Mouse (Mus musculus): ENCODE results near the gene Sf3b2. TPM values are rescaled to one million over a fixed set of nuclear protein-coding genes. Genes with fewer than 3 reads are reported as not detected.

Gene Sf3b2
- 10 to 100 TPM; 66.5 to 78.9 TPM for total RNA-seq (2021)
- long read RNA-seq, experiment 1, transcript Sf3b2-201 (21 exons, 3,222 nt), result major isoform, 220 of 278 reads
- long read RNA-seq, experiment 1, partial matches to known transcripts, result 27 of 278 reads
- long read RNA-seq, experiment 1, other reads (novel, unspliced or antisense), result 31 of 278 reads
- long read RNA-seq, experiment 2, transcript Sf3b2-201 (21 exons, 3,222 nt), result major isoform, 157 of 210 reads
- long read RNA-seq, experiment 2, partial matches to known transcripts, result 32 of 210 reads
- long read RNA-seq, experiment 2, other reads (novel, unspliced or antisense), result 21 of 210 reads

DNA sequence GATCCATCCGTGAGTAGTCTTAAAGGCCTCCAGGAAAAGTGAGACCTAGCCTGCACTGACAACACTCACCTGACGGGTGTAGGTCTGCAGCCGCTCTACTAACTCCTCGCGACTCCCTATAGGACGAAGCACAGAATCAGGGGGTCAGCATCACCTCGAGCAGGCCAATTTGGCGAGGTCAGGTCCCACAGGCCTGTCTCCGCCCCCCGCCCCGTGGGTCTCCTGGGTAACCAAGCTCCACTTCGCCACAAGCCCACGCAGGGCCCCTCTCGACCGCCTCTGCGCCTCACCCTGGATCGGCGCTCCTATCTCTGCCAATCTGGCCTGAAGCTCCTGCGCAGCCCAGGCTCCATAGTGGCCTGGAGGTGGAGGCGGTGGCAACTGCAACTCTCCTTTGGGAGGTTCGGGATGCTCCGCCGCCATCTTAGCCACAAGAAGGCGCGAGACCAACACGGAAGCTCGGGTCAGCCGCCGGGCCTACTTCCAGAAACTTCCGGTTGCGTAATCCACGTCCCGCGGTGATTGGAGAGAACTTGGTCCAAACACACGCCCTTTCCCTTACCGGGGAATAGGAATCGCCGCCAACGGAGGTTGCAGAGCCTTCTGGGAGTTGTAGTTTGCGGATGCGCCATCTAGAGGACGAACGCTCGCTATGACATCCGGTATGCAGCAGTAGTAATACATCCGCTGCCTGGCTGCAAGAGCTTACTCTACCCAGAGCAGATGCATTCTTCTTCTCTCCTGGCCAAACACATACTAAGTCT lies at the start of gene Sf3b2:
TSS of gene Sf3b2 (minus strand) at position 484 of the 764 bp plus-strand sequence.
- TF ChIP-seq CTCF (IDR thresholded peaks at IDR 0.05), result peak; percentile 80
- intact Hi-C loops (cut with DNase I), result loop anchor here (2.0 kb wide), 1 partner anchor 50 kb away; no protein-coding TSS in a partner anchor

DNA sequence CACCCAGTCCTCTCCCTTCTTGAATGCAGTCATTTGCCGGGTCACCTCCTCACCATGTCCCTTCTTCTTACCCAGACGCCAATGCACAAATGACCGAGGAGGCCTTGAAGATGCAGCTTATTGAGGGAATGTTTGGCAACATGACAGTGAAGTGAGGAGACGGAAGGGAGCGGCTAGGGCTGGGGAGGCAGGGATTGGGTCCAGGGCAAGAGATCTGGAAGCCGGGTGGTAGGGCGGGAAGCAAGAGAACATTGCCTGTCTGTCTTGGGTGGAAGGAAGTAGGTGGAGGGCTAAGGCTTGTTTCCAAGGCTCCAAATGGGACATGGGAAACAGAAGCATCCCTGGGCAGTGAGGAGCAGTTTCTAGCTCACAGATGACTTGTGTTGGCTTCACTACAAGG lies 46.1 kb upstream of the Sf3b2 start:
- DNase-seq, result no peak
- Histone ChIP-seq H3K4me3 (no peak overlapping the region), H3K27ac (peak overlapping the region; percentile 59)
- intact Hi-C loops (cut with DNase I), result no loop called here
- no peak for TF ChIP-seq CTCF (IDR thresholded peaks at IDR 0.05)

More for the DNA sequence above, at the start of gene Sf3b2:
- DNase-seq, result peak; percentile 99
- Histone ChIP-seq H3K4me3 (peak within 1 kb of the TSS; percentile 85), H3K27ac (peak within 1 kb of the TSS; percentile 90)

DNA sequence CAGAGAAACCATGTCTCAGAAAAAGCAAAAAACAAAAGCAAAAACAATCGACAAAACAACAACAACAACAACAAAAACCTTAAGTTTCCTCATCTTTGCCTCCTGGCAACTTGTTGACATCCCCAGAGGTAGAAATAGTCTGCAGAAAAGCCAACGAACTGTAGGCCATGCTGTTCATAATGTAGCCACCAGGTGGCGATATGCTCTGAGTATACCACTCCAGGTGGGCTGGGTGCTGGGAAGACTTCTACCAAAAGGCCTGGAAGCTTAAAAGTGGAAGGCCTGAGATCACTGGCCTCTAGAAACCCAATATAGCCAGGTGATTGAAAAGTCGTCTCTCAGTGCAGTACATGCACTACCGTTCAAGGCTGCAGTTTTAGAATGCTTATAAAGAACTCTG lies 42.7 kb upstream of the Sf3b2 start:
- DNase-seq, result peak; percentile 85
- TF ChIP-seq CTCF (IDR thresholded peaks at IDR 0.05), result no peak; the same call in 1 of the 2 replicates
- H3K27ac ChIP-seq, result peak overlapping the region; percentile 20; the same call in 1 of the 2 replicates
- no peak overlapping the region for H3K4me3 ChIP-seq
- intact Hi-C loops (cut with DNase I), result loop anchor here (1.0 kb wide), 1 partner anchor 10 kb away; no protein-coding TSS in a partner anchor

DNA sequence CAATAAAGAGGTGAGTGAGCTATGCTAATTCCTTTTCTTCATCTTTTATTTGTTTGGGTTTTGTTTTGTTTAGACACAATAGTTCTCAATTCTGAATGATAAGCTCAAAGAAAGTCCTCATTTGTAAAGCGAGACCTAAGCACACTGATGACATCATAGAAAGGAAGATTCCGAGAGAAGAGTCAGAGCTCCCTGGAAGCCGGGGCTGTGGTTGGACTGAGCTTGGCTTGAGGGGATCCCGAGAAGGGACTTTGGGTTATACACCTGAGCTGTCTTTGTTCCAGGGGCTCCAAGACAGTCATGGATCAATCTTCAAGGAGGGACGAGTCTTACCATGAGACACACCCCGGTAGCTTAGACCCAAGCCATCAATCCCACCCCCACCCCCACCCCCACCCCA lies 40.2 kb upstream of the Sf3b2 start, which contains the start of gene Catsper1:
TSS of gene Catsper1 (plus strand) at position 301 of the 400 bp plus-strand sequence.
- no peak for DNase-seq
- TF ChIP-seq CTCF (IDR thresholded peaks at IDR 0.05), result no peak
- H3K4me3 ChIP-seq, result no peak within 1 kb of the TSS
- H3K27ac ChIP-seq, result no peak within 1 kb of the TSS
- intact Hi-C loops (cut with DNase I), result no loop called here

DNA sequence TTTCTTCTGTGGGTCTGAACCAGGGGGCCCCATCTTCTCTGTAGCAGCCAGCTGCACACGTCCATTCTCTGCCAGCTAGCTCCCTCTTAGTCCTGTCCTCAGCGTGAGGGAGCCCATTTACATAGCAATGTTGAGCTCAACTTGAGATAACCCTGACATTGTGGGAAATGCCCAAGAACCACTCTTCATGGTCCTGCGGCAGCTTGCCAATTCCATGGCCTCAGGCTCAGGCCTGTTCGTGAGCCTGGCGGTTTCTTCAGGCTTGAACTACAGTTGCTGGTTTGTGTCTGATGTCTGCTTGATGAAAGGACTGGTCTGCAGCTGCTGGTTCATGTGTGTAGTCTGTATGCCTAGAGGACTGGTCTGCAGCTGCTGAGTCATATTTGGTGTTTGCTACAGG lies 39.5 kb upstream of the Sf3b2 start:
- Histone ChIP-seq H3K4me3 (no peak overlapping the region), H3K27ac (no peak overlapping the region)
- DNase-seq, result no peak
- no peak for TF ChIP-seq CTCF (IDR thresholded peaks at IDR 0.05)
- intact Hi-C loops (cut with DNase I), result no loop called here

DNA sequence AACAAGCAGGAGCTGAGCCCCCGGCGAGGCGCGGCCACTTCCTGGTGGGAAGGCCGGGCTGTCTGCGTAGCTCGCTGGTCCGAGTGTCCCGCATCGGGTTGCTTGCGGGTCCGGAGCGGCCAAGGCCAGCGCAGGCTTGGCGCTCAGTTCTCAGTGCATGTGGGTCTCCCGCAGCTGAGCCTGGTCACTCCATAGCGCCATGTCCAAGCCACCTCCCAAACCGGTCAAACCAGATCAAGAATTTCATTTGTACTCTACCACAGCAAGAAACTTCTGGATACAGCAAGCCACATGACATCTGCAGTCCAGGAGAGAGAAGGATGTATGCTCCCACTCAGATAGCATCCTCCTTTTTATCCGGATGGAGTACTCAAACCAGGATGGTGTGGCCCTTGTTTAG lies 32.7 kb upstream of the Sf3b2 start:
- intact Hi-C loops (cut with DNase I), result no loop called here
- TF ChIP-seq CTCF (IDR thresholded peaks at IDR 0.05), result no peak

DNA sequence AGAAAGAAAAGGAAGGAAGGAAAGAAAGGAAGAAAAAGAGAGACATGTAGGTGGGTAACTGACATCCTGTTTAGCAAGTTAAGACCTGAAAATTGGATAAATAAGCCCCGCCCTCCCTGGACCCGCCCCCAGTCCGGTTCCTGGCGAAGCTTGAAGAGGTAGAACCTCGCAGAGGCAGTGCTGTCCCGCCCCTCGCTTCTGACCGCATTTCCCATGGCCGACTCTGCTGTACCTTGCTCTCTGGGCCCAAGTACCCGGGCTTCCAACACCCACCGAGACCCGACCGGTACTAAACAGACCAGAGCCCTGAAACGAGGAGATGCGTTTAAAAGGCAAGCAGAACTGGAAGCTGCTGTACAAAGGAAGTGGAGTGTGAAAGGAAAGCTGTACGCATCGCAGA lies 28.5 kb upstream of the Sf3b2 start:
- Histone ChIP-seq H3K4me3 (no peak overlapping the region), H3K27ac (no peak overlapping the region)
- no peak for DNase-seq
- TF ChIP-seq CTCF (IDR thresholded peaks at IDR 0.05), result no peak
- intact Hi-C loops (cut with DNase I), result no loop called here

More for the DNA sequence above, 32.7 kb upstream of the Sf3b2 start:
- H3K4me3 ChIP-seq, result no peak overlapping the region
- DNase-seq, result no peak
- H3K27ac ChIP-seq, result no peak overlapping the region

DNA sequence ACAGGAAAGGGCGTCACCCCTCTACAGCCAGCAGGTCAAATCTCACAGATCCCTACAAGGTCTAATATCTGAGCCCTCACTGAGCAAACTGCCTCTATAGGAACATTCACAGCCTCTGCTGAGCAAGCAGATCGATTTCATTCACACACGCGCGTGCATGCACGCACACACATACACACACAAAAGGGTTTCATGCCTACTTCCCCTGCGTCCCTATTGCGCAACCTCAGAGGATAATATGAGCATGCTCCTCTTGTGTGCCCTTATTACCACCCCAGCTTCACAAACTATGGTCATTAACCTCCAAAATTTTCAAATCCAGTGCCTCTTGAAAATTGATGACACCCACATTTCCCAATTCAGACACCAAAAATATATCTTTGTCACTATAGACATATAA lies 17.9 kb upstream of the Sf3b2 start:
- Histone ChIP-seq H3K27ac (no peak overlapping the region), H3K4me3 (no peak overlapping the region)
- intact Hi-C loops (cut with DNase I), result no loop called here
- TF ChIP-seq CTCF (IDR thresholded peaks at IDR 0.05), result no peak
- DNase-seq, result no peak

DNA sequence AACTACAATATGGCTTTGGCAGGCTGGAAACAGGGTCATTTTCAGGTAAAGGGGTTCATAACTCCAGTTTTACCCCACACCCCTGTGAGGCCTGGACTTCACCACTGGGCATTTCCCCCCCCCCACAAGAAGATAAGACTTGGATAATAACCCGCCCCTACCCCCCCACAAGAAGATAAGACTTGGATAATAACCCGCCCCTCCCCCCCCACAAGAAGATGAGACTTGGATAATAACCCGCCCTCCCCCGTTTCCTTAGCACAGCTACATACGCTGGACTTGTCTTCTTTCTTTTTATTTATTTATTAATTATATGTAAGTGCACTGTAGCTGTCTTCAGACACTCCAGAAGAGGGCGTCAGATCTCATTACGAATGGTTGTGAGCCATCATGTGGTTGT lies 13.8 kb upstream of the Sf3b2 start:
- intact Hi-C loops (cut with DNase I), result no loop called here
- no peak overlapping the region for H3K27ac ChIP-seq

DNA sequence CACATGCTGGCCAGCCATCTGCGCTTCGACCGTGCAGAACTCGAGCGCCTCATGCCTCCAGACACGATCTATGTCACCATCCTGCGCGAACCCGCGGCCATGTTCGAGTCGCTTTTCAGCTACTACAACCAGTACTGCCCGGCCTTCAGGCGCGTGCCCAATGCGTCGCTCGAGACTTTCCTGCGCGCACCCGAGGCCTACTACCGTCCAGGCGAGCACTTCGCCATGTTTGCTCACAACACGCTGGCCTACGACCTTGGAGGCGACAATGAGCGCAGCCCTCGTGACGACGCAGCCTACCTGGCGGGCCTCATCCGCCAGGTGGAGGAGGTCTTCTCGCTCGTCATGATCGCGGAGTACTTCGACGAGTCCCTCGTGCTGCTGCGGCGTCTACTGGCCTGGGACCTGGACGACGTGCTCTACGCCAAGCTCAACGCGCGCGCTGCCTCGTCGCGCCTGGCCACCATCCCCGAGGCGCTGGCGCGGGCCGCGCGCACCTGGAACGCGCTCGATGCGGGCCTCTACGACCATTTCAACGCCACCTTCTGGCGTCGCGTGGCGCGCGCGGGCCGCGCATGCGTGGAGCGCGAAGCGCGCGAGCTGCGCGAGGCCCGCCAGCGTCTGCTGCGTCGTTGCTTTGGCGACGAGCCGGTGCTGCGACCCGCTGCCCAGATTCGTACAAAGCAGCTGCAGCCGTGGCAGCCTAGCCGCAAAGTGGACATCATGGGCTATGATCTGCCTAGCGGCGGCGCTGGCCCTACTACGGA lies 11.9 kb upstream of the Sf3b2 start:
- intact Hi-C loops (cut with DNase I), result no loop called here
- peak; percentile 25 for DNase-seq
- no peak; the same call in 1 of the 2 replicates for TF ChIP-seq CTCF (IDR thresholded peaks at IDR 0.05)
- H3K4me3 ChIP-seq, result peak overlapping the region; percentile 58
- H3K27ac ChIP-seq, result no peak overlapping the region

More for the DNA sequence above, 13.8 kb upstream of the Sf3b2 start:
- no peak overlapping the region for H3K4me3 ChIP-seq
- no peak for TF ChIP-seq CTCF (IDR thresholded peaks at IDR 0.05)
- no peak for DNase-seq

DNA sequence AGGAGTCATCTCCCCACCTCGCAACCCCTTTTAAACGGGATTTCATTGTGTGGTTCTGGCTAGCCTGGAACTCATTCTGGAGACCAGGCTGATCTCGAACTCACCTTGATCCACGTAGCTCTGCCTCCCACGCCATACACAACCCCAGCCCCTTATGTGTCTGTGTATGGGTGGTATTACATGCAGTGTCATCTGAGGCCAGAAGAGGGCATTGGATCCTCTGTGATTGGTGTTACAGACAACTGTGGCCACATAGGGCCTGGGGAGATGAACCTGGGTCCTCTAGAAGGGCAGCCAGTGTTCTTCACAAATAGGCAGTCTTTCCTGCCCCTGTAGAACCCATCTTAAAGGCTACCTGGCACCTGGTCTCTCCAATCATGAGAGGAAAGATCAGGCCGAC lies 11.0 kb upstream of the Sf3b2 start:
- H3K27ac ChIP-seq, result no peak overlapping the region
- TF ChIP-seq CTCF (IDR thresholded peaks at IDR 0.05), result no peak
- intact Hi-C loops (cut with DNase I), result no loop called here
- DNase-seq, result no peak
- no peak overlapping the region for H3K4me3 ChIP-seq

DNA sequence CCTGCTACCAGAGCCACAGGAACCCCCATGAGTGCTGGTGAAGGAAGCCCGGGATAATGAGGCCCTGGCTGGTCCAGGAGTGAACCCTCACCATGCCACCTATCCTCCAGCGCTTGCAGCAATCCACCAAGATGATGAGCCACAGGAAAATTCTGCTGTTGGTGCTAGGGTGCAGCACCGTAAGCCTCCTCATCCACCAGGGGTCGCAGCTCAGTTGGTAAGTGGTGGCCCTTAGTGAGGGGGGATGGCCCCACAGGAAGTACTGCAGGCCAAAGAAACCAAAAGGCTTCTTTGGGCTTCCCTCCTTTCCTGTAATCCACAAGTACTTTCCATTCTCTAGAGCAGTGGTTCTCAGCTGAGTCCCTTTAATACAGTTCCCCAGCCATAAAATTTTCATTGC lies 7.2 kb upstream of the Sf3b2 start:
- peak; percentile 34 for DNase-seq
- intact Hi-C loops (cut with DNase I), result no loop called here
- peak; percentile 53 for TF ChIP-seq CTCF (IDR thresholded peaks at IDR 0.05)
- Histone ChIP-seq H3K27ac (no peak overlapping the region), H3K4me3 (no peak overlapping the region)

Measured in gastrocnemius, adult 2 months (tissue).